Mouse (Mus musculus) heart, adult 2 months (tissue): ENCODE measurements at regions not wholly inside any gene's neighbourhood (a gene's known extent, or its start where the extent isn't known, plus 50 kb on each side); places are given as distances from the start of the nearest gene placed in this dataset.

Experiments used
- CTCF ChIP-seq: fragments of 200-600 bp; IDR thresholded peaks from 2 replicates; pipeline ENCODE4 v1.8.1; 2022; ENCODE audit warnings: antibody characterized with exemption, mild to moderate bottlenecking, moderate library complexity
- EP300 ChIP-seq: fragments of 200-500 bp; IDR thresholded peaks from 2 replicates; pipeline ENCODE4 v1.6.1; 2011; ENCODE audit warnings: low read depth, low read length, control low read depth; ENCODE audit not compliant: insufficient read depth
- POLR2A ChIP-seq: fragments of 200-500 bp; IDR thresholded peaks from 2 replicates; pipeline ENCODE4 v1.6.1; 2011; ENCODE audit warnings: mild to moderate bottlenecking, low read depth, low read length, control low read depth; ENCODE audit not compliant: insufficient read depth

GRCm38 (mm10) chr9:26528761-26529160 lies 204.8 kb upstream of the B3gat1 start:
- TF ChIP-seq EP300 = no peak
- TF ChIP-seq CTCF = no peak
- TF ChIP-seq POLR2A = no peak
